Mouse (Mus musculus) urinary bladder, postnatal 4 days (tissue): ENCODE measurements around the gene Tubal3.

Experiments used
- DNase-seq, 2 experiments: peaks; one replicate each; pipeline ENCODE4 v3.0.0; 2021 to 2022; ENCODE audit warnings: low spot score in 2 of 2

Gene Tubal3

GRCm38 (mm10) chr13:3924483-3924882 is 6.4 kb downstream of the Tubal3 start:
- no peak for DNase-seq

- DNase-seq, result no peak
Measured at GRCm38 (mm10) chr13:3925632-3926031, 7.6 kb downstream of the Tubal3 start.

- no peak for DNase-seq
Measured at GRCm38 (mm10) chr13:3926046-3926445, 8.0 kb downstream of the Tubal3 start.

- no peak for DNase-seq
Measured at GRCm38 (mm10) chr13:3944699-3945098, 26.6 kb downstream of the Tubal3 start.

- DNase-seq, result no peak
Measured at GRCm38 (mm10) chr13:3945249-3945648, 27.2 kb downstream of the Tubal3 start, which contains the start of gene Ucn3. Ucn3 (minus strand) TSS chr13:3945349.

GRCm38 (mm10) chr13:3947267-3947666 is 29.2 kb downstream of the Tubal3 start:
- DNase-seq, result no peak

- DNase-seq, result no peak
Measured at GRCm38 (mm10) chr13:3949477-3949876, 31.4 kb downstream of the Tubal3 start.

- DNase-seq, result no peak
Measured at GRCm38 (mm10) chr13:3951198-3951914, 33.3 kb downstream of the Tubal3 start.

GRCm38 (mm10) chr13:3968849-3969248 is 50.8 kb downstream of the Tubal3 start:
- no peak for DNase-seq
